Mouse (Mus musculus): ENCODE results near the gene Icos. TPM values are rescaled to one million over a fixed set of nuclear protein-coding genes. Genes with fewer than 3 reads are reported as not detected.
A peak's percentile ranks its signal among the peaks of the same experiment; 100 is the strongest.

The Icos gene
- polyA plus RNA-seq, 1 experiment from 2014 or later = 22.7 TPM

DNA sequence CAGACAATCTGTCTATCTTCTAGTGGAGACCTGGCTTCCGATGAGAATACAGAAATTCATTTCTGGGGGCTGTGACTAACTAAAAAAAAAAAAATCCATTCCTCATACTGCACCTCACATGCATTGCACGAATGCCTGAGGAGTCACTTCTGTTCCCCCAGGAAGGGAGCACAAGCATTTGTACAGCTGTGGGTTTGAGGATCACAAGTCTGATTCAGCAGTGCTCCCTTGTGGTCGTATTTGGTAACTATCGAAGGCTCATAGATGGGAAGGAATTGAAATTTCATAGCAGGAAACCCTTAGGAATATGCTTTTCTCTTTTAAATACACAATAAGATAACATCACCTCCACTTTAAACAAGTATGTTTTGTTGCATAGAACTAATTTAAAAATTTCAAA is 16.6 kb upstream of the Icos start:
- DNase-seq (ENCODE audit: low spot score) = peak; percentile 65

DNA sequence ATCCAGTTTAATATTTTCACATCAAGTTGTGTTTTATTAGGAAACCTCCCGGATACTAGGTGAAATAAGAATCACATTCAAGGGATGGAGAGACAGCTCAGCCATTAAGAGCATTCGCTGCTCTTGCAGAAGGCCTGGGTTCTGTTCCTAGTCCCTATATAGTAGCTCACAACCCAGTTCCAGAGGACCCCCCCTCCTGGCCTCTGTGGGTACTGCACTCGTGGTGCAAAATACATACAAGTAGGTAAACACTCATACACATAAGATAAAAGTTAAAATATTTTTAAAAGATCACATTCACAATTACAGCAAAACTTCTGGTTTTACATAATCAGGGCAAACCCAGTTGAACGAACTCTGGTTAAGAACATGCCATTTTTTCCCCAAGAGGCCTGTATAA is 15.6 kb upstream of the Icos start:
- no peak for DNase-seq (ENCODE audit: low spot score)

DNA sequence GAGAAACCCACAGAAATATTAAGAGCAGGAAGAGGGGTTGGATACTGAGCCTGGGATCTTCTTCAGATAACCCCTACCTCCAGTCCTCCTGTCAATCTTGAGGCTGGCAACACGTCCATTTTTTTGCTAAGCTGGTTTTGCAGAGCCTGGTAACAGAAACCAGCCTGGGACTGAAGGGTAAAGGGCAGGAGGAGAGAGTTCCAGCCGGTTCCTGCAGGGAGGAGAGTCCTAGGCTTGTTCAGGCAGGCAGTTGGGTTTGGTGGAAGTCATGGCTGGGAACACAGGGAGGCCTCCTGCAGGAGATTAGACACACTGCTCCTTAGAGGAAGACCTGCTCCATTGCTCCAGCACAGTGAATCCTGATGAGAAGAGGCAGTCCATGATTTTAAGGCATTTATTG is 10.2 kb upstream of the Icos start:
- DNase-seq (ENCODE audit: low spot score) = no peak

DNA sequence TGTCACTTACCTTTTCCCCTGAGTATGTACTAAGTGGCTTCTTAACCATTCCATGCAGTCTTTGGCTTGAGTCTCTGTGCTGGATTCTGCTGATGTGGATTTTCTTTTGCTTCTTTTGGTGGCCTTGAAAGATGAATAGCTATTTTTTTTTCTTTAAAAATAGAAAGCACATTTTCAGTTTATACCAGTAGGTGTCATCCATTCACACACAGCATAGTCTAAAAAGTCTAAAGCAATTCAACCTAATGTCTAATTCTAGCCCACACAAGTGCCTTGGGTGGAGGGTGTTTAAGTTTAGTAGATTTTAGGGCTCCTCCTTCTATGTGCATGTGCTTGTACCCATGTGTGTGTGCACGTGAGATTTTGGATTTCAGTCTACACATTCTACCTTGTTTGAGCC is 6.9 kb upstream of the Icos start:
- DNase-seq (ENCODE audit: low spot score) = no peak

DNA sequence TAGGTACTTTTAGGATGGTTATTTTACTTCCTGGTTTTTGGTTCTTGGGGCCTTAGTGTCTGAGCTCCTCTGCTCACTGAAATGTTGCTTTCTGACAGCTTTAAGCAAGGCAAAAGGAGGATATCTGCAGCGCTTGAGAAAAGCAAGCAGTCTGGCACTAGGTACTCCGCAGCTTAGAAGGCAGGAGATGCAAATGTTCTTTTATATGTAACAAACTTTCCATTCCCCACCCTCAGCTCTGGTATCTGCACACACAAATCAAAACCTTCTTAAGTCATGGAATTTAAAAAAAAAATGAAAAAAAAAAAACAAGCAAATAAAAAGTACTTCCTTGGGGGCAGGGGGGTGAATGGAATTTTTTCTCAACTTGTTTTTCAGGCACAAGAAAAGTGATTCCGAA is 3.5 kb upstream of the Icos start:
- DNase-seq (ENCODE audit: low spot score) = no peak

DNA sequence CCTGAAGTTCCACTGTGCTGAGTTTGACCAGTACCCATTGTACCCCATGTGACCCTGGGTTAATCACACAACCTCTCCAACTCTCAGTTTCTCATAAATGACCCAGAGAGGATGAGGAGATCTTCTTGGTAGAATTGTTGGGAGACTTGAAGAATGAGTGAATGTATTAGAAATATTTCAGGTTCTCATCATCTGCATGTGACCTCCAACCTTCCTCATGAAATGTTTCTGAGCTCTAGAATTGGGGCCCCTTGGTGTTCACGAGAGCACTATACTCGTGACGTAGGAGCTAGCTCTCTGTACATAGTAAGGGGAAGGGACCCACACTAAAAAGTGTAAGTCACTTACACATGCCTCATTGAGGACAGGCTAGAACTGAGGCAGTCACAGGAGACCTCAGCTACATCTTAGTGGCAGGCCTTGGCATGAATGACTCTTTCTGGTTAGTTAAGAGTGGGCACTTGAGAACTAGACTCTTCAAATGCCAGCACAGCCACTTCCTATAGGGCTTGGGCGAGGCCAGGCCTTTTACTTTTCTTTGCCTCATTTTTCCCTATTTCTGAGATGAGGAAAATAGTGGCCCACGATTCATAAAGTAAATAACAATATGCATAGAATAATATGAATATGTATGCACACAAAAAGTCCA is 2.0 kb upstream of the Icos start:
- no peak for DNase-seq (ENCODE audit: low spot score)

DNA sequence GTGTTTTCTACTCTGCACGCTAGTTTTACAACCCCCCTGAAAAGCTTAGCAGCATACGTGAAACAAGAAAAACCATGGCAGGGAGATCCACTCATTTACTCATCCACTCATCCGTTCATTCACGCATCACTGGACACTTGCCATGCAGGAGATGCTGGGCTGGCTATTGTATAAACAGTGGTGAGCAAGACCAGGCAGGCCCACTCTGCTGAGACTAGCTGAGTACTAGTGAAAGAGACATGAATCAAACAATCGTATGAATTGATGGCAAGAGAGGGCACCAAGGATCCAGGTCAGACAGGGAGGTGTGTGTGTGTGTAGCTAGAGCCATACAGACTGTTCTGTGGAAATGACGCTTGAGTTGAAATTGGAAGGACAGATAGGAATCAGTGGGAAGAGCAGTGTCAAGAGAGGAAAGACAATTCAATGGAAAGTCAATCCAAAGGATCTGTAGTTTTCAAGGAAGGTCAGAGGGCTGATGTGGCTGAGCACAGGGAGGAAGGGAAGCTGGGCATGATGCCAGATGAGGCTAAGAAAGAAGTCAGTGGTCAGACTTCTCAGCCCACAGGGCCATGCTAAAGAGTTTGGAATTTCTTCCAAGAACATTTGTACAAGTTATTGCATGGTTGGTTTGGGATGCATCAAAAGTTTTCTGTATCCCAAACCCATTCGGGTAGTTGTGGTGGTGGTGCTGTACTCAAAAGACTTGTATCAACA is 1.6 kb downstream of the Icos start:
- DNase-seq (ENCODE audit: low spot score) = no peak

DNA sequence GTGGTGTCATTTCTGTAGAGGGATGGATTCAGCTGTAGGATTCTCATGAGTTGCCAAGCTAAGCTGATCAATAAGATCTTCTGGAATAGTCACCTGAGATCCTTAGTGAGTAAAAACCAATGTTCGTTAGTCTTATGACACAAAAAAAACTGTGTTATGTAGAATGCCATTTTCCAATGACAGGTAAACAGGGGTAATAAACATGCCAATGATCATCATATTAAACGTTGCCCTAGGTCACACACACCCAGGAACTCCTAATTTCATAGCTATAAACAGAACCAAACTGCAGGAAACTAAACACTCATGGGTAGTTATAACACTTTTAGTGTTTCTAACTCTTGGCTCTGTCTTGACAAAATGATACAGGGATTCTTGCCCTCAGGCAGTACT is 2.1 kb downstream of the Icos start:
- no peak for DNase-seq (ENCODE audit: low spot score)

DNA sequence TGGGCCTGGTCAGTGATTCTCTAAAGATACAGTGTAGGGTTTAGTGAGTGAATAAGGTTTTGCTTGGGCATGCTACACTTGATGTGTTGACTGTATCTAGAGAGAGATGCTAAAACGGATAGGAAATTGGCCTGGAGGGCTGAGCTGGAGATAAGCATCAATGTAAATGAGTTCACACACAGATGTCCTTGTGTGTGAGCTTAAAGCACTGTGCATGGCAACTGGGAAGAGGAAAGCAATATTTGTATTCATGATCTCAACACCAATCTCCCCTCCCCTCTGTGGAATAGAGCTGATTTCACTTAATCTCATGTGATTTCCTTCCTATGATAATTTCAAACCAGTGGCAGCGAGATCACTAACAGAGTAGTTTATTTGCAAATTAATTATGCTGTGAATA is 7.3 kb downstream of the Icos start:
- DNase-seq (ENCODE audit: low spot score) = no peak

DNA sequence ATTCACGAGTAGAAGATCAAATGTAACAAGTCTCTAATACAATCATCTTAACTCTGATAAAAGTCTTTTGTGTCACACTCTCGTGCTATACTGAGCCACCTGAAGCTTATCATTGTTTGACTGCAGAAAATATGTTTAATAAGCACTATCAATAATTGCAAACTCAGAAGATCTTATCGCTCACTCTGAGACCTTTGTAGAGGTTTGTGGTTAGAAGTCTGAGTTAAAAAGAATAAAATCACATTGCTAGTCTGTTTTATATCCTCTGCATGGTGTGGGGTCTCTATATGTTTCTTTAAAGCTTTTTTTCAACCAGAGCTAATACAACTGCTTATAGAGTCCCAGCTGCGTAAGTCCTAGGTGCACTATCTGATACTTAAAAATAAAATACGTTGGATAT is 8.4 kb downstream of the Icos start:
- no peak for DNase-seq (ENCODE audit: low spot score)

DNA sequence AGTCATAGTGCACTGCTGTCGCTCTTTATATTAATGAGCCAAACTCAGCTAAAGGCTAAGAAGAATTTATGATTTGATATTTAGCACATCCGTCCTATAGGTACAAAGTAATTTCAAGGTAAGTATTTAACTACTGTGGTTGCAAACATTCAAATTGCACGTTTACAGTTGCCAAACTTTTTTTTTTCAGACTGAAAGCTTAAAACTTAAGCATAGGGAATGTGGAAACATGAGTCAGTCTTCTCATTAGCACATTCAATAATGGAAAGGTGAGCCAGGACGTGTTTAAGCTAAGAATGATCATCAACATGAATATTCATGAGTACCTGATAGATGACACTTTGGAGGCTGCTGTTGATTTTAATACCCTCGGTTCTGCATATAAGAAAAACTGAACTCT is 11.4 kb downstream of the Icos start:
- DNase-seq (ENCODE audit: low spot score) = no peak

DNA sequence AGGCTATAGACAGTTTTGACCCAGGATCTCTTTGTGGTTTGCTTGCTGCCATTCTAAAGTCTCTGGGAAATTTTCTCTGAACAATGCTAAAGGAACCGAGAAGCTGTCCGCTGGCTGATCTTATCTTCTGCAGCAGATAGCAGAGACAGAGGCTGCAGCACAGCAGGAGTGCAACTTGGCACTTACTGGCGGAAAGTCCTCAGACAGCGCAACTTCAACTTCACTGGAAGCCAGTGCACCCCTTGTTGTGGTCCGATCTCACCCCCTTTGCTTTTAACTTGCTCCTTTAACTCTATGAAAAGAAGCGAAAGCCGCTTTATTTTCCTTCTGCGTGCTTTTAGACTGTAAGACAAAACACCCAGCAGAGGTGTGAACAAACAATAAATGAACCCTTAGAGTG is 12.6 kb downstream of the Icos start:
- DNase-seq (ENCODE audit: low spot score) = peak; percentile 58

DNA sequence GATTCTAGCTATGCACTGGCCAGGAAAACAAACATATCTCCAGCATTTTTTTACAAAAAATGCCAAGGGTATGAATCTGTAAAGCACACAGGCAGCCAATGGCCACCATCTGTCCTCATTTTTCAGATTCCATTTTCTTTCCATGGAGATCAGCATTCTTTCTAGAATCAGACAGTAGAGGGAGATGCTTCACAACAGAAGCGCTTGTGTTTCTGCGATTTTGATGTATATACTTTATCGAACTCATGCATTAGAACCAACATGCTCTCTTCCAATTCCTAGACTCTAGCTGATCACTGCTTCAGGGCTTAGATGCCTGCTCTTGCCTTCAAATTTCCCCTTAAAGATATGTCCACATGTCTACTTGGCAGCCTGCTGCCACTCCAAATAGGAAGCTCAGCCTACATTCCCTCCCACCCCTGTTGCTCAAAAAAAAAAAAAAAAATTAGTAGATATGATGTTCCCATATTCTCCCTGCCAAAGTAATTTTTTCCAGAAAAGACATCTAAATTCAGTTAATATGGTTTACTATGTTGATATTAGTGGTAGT is 20.4 kb downstream of the Icos start:
- DNase-seq (ENCODE audit: low spot score) = no peak

DNA sequence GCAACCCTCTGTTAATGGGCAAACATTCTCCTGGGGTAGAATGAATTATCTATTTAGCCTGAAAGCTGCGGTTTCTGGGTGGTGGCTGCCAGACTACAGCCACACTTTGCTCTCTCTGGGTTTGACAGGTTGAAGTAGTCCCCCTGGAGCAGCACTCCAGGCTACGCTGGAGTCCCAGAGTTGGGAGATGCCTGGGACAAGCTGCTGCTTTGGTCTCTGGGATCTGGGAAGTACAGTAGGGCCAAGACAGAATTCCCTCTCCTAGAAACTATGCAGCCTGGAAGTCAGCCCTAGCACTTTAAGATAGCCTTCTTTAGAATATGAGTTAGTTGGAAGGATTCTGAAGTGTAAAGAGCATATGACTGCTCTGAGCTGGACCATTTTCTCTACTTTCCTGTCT is 21.0 kb downstream of the Icos start:
- no peak for DNase-seq (ENCODE audit: low spot score)

DNA sequence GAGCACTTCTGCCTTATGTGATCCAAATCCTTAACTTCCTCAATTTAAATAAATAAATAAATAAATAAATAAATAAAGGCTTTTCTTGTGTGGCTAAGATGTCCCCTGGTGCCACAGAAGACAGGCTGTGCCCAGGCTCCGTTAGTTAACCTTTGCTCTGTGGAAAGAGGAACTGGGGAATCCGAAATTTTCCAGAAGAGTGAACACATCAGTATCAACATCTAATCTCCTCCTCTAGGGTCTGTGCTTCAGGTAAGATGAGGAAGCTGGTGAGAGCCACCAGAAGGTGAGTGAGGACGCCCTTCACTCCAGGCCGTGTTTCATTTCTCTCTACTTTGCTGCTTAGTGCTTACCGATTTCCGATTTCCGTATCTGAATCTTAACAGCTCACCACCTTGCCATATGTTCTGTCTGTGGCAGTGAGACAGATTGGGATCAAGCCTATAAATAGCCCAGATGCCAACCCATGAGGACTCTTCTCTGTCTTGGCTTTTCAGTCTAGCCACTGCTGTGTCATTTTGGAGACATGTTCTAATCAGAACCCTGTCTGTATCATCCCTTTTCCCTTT is 24.1 kb downstream of the Icos start:
- no peak for DNase-seq (ENCODE audit: low spot score)

DNA sequence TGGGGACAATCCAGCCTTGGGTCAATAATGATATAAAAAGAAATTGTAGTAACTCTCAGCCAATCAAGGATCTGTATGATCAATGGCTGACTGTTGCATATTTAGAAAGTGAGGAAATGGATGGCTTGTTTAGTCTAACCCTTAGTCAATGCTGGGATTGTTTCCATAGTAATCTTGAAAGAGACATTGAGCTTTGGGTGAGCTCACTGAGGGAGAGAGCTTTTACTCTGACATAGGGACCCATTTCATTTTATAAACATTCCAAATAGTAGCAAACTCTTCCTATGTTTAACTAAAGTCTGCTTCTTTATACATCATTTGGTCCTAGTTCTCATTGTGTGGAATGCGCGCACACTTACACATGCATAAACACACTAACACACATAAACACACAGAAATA is 28.5 kb downstream of the Icos start:
- no peak for DNase-seq (ENCODE audit: low spot score)

DNA sequence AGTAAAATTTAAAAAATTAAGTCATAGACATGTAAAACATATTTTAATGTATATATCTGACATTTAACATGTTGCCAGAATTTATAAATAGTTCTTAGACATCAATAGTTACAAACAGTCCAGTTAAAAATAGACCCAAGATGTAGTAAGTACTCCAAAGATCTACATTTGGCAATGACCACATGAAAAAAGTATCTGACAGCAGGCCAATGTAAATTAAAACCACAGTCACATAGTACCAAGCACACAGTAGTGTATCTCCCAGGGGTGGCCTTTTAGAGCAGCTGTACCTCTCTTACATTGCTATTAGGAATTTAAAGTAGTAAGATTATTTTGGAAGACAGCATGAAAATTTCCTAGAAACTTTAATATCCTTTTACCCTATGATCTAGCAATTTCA is 29.8 kb downstream of the Icos start:
- no peak for DNase-seq (ENCODE audit: low spot score)

DNA sequence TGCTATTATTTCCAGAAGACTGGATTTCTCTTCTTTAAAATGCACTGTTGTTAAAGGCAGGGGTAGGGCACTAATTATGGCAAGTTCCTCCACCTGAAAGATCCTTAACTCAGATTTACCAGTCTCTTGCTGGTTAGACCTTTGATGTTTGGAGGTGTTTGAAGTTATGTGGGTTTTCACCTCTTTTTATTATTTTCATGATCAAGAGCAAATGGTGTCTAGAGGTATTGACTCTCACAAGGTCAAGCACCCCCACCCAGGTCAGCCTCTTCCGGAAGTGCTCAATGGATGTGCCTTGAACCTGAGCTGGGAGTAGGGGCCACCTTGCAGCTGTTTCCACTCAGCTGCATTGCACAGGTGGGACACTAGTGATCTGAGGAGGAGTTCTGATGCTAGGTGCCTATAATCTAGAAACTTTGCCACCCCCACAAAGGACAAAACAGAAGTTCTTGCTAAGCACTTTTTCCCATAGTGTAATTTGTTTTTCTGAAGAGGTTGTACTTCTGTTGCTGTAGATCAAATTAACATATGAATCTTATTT is 38.9 kb downstream of the Icos start:
- no peak for DNase-seq (ENCODE audit: low spot score)

DNA sequence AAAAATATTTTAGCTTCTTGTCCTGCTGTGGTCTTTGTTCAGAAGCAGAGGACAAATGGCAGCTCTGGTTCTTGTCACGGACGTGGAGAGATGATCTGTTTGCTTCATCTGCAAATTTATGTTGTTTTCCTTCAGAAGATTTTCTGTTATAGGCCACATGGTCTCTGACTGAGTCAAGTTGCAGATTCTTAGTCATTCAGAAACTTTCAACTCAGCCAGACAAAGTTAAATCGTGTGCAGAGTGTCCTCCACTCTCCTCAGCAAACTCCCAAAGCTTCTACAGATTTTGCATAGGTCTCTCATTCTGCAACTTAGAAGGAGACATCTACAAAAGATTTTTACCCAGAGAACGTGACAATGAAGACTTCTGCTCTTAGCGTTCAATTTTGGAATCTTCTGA is 49.0 kb downstream of the Icos start:
- no peak for DNase-seq (ENCODE audit: low spot score)

DNA sequence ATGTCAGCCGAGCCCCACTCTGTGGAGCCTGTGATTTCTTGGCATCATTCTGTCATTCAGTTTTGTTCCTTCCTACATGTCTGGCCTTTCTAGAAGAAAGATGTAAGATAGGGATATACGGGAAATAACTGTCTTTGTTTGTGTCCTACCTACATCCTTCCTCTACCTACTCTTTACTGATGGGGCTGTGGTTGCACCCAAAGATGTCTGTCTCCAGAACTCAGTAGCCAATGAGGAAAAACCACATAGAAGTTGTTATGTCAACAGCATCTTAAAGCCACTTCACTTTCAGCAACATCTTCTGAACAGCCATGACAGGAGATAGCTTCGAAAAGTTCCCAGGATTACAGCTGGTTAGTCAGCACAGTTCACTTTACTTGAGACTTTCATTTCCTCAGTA is 49.8 kb downstream of the Icos start:
- DNase-seq (ENCODE audit: low spot score) = no peak

DNA sequence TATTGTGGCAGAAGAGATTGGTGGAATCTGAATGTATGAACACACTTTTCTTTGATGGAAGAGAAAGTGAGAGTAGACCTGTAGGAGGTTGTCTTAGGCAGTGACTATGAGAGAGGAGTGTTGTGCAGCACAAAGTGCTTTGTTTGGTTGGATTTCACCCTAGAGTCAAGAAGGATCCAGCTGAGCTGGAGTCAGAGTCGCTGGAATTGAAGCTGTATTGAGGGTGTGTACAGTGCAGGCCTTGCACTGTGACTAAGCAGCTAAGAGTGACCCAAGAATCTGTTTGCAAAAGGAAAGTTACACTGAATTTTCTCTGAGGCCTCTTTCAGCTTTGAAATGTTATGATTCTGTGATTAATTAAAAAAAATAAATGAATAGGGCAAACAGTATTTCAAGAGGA is 52.2 kb downstream of the Icos start:
- no peak for DNase-seq (ENCODE audit: low spot score)

DNA sequence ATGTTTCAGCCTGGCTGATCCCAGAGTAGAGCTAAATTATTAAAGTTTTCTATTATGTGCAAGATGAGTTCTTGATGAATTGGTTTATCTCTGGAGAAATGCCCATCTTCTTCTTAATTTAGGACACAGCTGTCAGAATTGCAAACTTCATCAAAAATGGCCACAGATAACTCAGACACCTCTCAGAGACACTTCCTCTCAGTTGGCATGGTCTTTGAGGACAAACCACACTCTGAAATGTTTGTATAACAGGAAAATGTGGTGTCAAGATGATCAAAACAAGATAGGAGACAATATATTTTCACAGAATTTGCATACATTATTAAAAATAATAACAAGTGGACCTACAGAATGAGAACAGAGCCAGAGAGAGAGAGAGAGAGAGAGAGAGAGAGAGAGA is 52.8 kb downstream of the Icos start:
- no peak for DNase-seq (ENCODE audit: low spot score)

DNA sequence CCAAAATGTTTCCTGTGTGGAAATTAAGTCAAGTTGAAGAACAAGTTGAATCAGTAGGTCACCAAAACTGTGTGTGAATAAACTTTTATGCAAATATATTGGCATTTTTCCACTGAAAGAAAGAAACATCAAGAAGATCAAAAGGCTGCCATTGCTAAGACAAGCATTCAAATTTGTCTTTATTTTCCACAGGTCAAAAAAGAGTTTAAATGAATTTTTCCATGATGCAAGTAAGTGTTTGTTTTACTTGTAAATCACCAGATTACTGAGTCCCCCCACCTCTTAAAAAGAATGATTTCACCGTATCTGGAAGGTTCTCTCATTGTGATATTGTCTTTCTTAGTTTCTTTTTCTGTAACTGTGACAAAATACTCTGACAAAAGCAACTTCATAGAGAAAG is 57.5 kb downstream of the Icos start:
- DNase-seq (ENCODE audit: low spot score) = no peak
